Mouse (Mus musculus) gastrocnemius, adult 18-20 months (tissue): Measurements from ENCODE around the gene Agr2. TPM values are rescaled to one million over a fixed set of nuclear protein-coding genes. Genes with fewer than 3 reads are reported as not detected.

Experiments used
- DNase-seq: peaks from one replicate; pipeline ENCODE4 v3.0.0; 2021; ENCODE audit warnings: low spot score
- long read RNA-seq, 2 experiments: library from polyadenylated mRNA; stranded (forward); transcript quantifications; one replicate each; pipeline ENCODE4 v2.0.0; 2021
- total RNA-seq, 2 experiments: library from RNA; stranded (reverse); gene quantifications; 2 replicates each; pipeline ENCODE4 v1.2.3; 2021

The Agr2 gene
- total RNA-seq: not detected
- long read RNA-seq, experiment 1: 0 reads
- long read RNA-seq, experiment 2: 0 reads

DNA sequence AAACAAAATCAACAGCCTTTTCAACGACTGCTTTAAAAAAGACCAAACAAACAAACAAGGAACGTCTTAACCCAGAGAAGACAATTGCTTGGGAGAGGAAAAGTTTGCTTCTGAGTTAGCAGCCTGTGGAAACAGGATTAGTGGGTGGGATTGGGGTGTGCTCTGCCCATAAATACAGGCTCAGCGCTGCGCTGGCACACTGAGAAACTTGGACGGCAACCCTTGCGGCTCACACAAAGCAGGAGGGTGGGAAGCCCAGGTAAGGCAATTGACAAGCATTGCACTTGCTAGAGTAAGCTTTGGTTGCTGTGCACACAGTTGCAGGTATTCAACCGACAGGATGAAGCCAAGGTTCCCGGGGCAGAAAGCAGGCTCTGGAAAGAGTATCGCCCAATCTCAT, at the start of gene Agr2:
Gene Agr2, plus strand, starts transcription at position 197 of the 400 bp plus-strand sequence.
- no peak for DNase-seq

DNA sequence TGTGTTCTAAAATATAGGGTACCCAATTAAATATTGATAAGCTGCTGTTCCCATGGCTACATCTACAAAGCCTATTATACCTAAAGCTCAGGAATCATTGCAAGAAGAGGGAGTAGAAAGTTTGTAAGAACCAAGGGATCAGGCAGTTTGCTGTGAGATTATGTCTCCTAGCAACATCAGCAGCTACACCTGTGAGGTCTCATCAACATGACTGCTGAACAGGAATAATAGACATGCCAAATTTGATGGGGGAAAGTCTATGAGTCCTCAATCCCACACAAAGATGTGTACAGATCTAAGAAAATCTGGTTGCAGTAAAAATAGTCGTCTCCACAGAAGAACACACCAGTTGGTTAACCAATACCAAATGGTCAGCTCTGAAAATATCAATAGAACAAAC, 41.0 kb upstream of the Agr2 start:
- no peak for DNase-seq

GRCm38 (mm10) chr12:35957235-35957634, 35.5 kb upstream of the Agr2 start:
- no peak for DNase-seq

- DNase-seq: no peak
Observed at GRCm38 (mm10) chr12:35966098-35966767, 26.5 kb upstream of the Agr2 start.

- DNase-seq: no peak
Observed at GRCm38 (mm10) chr12:35966768-35967141, 26.0 kb upstream of the Agr2 start.

GRCm38 (mm10) chr12:35975898-35976297, 16.8 kb upstream of the Agr2 start:
- no peak for DNase-seq

- no peak for DNase-seq
Observed at GRCm38 (mm10) chr12:35977633-35978246, 15.0 kb upstream of the Agr2 start.

DNA sequence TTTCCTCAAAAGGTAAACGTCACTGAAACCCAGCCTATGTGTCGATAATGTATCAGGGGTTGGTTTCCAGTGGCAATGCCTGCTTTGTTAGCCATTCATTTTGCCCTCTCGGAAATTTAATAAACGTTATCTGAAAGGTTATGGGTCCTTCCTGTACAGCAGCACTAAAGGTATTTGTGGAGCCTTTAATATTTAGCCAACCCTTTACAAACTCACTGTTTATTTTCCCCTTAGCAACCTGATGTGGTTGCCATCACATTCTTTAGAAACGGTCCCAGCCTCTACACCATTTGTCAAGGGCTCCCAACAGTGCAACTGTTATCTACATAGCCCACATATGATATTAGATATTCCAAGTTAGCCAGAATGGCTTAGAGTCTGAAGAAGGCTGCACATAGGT, 13.1 kb upstream of the Agr2 start:
- DNase-seq: no peak

- DNase-seq: no peak
Observed at GRCm38 (mm10) chr12:35981732-35982360, 10.9 kb upstream of the Agr2 start.

GRCm38 (mm10) chr12:35983472-35983871, 9.2 kb upstream of the Agr2 start:
- DNase-seq: no peak

DNA sequence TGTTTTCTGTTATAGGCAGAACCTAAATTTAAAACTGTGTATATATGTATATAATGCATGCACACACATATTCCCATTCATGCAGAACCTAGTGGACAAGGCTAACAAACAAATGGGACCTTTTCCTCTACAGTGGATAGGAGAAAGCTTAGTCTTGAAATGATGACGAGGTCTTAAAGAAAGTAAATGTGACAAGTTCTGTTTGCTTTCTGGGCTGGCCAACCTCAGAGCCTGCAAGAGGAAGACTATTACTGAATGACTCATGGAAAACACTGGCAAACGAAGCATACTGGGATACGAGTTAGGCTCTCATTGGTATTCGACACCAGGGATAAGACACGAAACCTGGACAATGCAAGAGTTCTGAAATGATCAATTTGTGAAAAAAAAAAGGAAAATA, 8.0 kb upstream of the Agr2 start:
- DNase-seq: no peak

GRCm38 (mm10) chr12:35993583-35993982, 876 bp downstream of the Agr2 start:
- DNase-seq: no peak

- DNase-seq: no peak
Observed at GRCm38 (mm10) chr12:35994098-35994497, 1.4 kb downstream of the Agr2 start.

GRCm38 (mm10) chr12:35995799-35996198, 3.1 kb downstream of the Agr2 start:
- DNase-seq: peak; percentile 28

GRCm38 (mm10) chr12:36004714-36005113, 12.0 kb downstream of the Agr2 start:
- DNase-seq: no peak

DNA sequence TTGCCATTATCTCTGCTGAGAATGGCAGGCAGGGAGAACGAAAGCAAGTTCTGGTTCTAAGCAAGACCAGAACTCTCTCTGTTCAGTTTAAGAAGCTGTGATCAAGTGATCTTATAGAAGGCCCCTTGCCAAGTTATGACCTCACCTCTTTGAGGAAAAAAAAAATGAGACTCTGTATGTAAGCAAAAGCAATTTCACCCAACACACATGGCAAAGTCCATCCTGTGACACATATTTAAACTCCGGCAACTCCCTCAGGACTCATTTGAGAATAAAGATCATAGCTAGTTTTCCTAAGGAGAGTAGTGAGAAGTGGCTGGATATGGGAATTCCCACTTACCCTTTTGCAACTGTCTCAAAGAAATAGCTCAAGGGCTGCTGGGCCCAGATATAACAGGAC, 14.9 kb downstream of the Agr2 start:
- DNase-seq: no peak

GRCm38 (mm10) chr12:36008364-36009047, 15.8 kb downstream of the Agr2 start:
- DNase-seq: no peak

DNA sequence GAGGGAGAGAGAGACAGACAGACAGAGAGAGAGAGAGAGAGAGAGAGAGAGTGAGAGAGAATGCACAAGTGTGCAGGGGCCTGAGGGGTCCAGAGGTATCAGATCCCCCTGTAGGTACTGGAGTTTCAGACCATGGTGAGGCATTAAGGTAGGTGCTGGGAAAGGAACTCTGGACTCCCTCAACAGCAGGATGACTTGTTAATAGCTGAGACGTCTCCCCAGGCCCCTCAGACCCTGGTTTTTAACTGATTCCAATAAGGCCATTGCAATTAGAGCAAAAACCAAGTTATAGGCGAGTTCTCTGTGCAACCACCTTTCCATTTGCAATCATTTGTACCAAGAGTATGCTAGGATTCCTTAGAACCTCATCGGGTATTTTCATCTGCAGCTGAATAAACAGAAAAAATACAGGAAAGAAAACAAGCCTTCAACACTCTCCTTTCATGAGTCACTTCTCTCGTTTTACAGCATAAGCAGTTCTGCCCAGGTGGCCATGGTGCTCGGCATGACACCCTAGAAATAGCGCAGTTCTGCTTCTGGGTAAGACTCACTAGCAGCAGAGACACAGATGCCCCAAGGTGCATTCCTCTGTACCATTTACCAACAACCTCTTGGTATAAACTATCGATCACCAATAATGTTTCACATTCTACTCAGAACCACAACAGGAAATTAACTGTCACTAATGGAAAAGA, 20.7 kb downstream of the Agr2 start:
- no peak for DNase-seq

GRCm38 (mm10) chr12:36017791-36018190, 25.1 kb downstream of the Agr2 start:
- DNase-seq: no peak

DNA sequence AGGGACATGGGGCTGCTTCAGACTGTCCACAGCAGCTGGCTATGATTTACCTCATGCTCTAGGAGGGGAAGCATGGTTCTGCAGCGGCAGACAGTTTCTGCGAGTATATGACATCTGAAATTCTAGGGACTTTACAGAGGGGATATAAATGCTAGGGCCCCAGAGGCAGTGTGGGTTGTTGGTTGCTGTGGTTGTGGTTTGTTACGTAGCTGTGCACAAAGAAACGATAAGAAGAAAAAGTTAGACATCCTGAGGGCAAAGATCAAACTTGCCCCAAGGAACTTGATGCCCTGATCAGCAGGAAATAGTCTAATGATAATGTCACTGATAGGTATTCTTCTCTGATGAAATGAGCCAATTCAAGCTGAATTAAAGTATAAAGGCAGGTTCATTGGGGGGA, 26.9 kb downstream of the Agr2 start:
- DNase-seq: no peak

- DNase-seq: no peak
Observed at GRCm38 (mm10) chr12:36020081-36020480, 27.4 kb downstream of the Agr2 start.

DNA sequence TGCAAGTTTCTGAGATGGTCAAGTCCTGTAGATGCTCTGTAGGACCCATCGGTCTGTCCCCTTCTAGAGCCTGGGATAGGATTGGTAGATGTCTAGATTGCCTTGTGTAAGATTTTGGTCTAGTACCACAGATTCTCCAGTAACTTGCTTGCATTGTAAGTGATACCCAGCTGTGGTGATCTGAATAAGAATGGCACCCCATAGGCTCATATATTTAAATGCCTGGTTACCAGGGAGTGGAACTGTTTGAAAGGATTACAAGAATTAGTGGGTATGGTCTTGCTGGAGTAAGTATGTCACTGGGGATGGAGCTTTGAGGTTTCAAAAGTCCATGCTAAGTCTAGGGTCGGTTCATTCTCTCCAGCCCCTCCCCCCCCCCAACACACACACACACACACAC, 28.0 kb downstream of the Agr2 start:
- no peak for DNase-seq
